Mouse (Mus musculus) bone marrow, adult 2 months (tissue): ENCODE results near the gene Pi4k2b.

ENCODE experiments used
- CTCF ChIP-seq: fragments of 200-500 bp; IDR thresholded peaks from 2 replicates; pipeline ENCODE4 v1.5.1; 2011; ENCODE audit warnings: low read length, control low read depth; ENCODE audit not compliant: control insufficient read depth, insufficient read depth
- POLR2A ChIP-seq: fragments of 200-500 bp; IDR thresholded peaks from 2 replicates; pipeline ENCODE4 v1.6.1; 2011; ENCODE audit warnings: low read depth, mild to moderate bottlenecking, control low read depth, low read length, borderline replicate concordance; ENCODE audit not compliant: control insufficient read depth

GRCm38 (mm10) chr5:52753146-52753545, 11.8 kb downstream of the Pi4k2b start:
- no peak for TF ChIP-seq POLR2A
- TF ChIP-seq CTCF = no peak
